Mouse (Mus musculus) left cerebral cortex, adult 2 months (tissue): ENCODE results near the gene Dscaml1. TPM values are rescaled to one million over a fixed set of nuclear protein-coding genes. Genes with fewer than 3 reads are reported as not detected.

Experiments
- DNase-seq, 2 experiments: peaks; one replicate each; pipeline ENCODE4 v3.0.0; 2021 to 2022; ENCODE audit warnings: low spot score in 2 of 2, mixed read lengths in 1 of 2; ENCODE audit errors: extremely low spot score in 1 of 2
- H3K27ac ChIP-seq: fragments of 200-600 bp; 2 replicates; pipeline ENCODE4 v1.8.1; 2022
- H3K4me3 ChIP-seq: fragments of 200-600 bp; 2 replicates; pipeline ENCODE4 v1.8.1; 2022
- CTCF ChIP-seq: fragments of 200-600 bp; IDR thresholded peaks from 2 replicates; pipeline ENCODE4 v1.8.1; 2022; ENCODE audit warnings: antibody characterized with exemption, mild to moderate bottlenecking, moderate library complexity
- intact Hi-C: fragments of 180-260 bp; cut with DNase I; formaldehyde crosslinking; loops from one replicate; pipeline ENCODE4 v1.15.1; 2025
- total RNA-seq, 2 experiments: library from RNA; stranded (reverse); gene quantifications; 2 replicates each; pipeline ENCODE4 v1.2.3; 2021

Gene Dscaml1
- total RNA-seq, 2 experiments from 2014 or later: 58.0 to 61.5 TPM

- no peak overlapping the region for H3K27ac ChIP-seq
- DNase-seq: no peak
- H3K4me3 ChIP-seq: no peak overlapping the region
- intact Hi-C loops: no loop called here
- no peak for TF ChIP-seq CTCF
Observed at GRCm38 (mm10) chr9:45465396-45466019, 39.1 kb downstream of the Dscaml1 start.

- DNase-seq: no peak
- H3K27ac ChIP-seq: no peak overlapping the region
- no peak overlapping the region for H3K4me3 ChIP-seq
- no peak for TF ChIP-seq CTCF
- intact Hi-C loops: no loop called here
Observed at GRCm38 (mm10) chr9:45468235-45468634, 41.8 kb downstream of the Dscaml1 start.

DNA sequence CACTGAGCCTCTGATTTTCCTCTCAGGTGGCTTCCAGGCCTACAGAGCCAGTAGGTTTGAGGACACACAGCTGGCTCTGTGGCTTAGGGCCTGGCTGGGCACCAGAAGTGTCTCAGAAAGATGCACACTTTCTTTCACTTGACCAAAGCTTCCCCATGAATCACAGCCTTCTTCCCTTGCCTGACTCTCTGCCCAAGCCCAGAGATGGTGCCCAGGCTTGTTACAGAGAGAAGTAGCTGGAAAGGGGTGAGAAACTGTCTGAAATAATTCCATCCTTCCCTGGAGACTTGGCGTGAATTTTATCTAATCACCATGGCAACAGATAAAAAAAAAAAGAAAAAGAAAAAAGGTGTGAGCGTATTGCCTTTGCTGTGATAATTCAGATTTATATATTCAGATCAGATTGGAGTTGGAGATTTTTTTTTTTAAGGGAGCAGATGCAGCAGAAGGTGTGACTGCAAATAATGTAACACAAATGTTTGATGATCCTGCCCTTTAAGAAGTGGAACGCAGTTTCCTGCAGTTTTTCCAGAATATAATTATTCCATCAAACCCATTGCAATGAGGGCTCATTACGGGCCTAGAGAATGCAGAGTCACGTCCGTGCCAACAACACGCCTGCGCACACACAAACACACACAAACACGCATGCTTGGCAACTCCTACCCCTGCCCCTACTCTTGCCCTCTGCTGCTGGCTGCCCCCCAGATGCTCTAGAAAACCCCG lies 44.5 kb downstream of the Dscaml1 start:
- H3K27ac ChIP-seq: peak overlapping the region; percentile 93
- no peak overlapping the region for H3K4me3 ChIP-seq
- TF ChIP-seq CTCF: no peak
- intact Hi-C loops: loop anchor here (2.0 to 5.0 kb wide), 2 partner anchors 40 to 66 kb away; no protein-coding TSS in a partner anchor
- DNase-seq: peak; percentile 40 to 42

DNA sequence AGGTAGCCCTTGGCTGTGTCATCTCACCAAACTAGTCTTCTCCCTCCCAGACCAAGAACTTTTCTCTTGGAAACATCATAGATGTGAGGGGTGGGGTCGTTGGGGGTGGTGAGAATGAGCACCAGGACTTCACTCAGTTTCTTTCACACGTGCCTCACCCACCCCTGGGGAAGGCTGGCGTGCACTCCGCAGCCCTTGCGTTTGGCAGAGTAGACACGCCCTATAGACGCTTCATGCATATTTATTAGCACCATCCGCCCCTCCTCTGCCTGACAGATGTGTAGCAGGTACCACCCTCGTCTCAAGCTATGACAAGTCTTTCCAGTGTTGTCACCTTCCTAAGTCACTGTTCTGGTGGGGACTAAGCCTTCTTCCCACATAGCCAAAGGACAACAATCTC lies 45.3 kb downstream of the Dscaml1 start:
- intact Hi-C loops: loop anchor here (2.0 to 5.0 kb wide), 2 partner anchors 41 to 66 kb away; no protein-coding TSS in a partner anchor
- H3K4me3 ChIP-seq: no peak overlapping the region
- peak in 1 of 2 experiments; percentile 20 for DNase-seq
- no peak overlapping the region for H3K27ac ChIP-seq
- TF ChIP-seq CTCF: no peak

GRCm38 (mm10) chr9:45474874-45475273 lies 48.4 kb downstream of the Dscaml1 start:
- Histone ChIP-seq H3K4me3 (no peak overlapping the region), H3K27ac (no peak overlapping the region)
- no peak for TF ChIP-seq CTCF
- no peak for DNase-seq
- intact Hi-C loops: loop anchor here (5.0 kb wide), 1 partner anchor 62 kb away; no protein-coding TSS in a partner anchor

- no peak for TF ChIP-seq CTCF
- intact Hi-C loops: no loop called here
- no peak for DNase-seq
Observed at GRCm38 (mm10) chr9:45480936-45481335, 54.5 kb downstream of the Dscaml1 start.

GRCm38 (mm10) chr9:45486665-45487074 lies 60.2 kb downstream of the Dscaml1 start:
- peak overlapping the region; percentile 57 for H3K27ac ChIP-seq
- H3K4me3 ChIP-seq: no peak overlapping the region
- no peak for DNase-seq
- TF ChIP-seq CTCF: no peak
- intact Hi-C loops: no loop called here

More at GRCm38 (mm10) chr9:45480936-45481335, 54.5 kb downstream of the Dscaml1 start:
- no peak overlapping the region for H3K4me3 ChIP-seq
- no peak overlapping the region for H3K27ac ChIP-seq

DNA sequence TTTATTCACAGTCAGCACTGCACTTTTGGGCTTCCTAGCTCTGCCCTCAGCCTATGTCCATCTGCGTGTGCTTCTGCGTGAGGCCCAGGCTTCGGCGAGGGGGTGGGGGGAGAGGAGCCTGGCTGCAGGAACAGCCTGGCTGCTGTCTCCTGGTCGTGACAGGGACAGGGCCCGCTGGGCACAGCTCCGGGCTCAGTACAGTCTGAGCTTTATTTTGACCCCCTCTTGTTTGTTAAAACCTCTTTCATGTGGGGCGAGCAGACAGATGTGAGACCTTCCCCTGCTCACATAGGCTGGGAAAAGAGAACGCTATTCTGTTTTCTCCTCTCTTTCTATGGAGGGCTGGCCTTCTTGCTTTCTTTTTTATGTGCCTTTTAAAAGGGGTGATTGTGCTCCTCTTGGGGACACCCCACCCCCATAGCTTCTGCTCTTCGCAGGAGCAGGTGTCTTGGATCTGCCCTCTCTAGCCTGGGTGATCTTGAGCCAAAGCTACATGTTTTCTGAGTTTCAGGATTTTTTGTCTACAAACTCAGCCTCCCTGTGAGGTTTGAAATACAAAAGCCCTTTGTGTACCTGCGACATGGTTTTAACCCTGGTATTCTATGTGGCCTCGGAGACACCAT lies 60.9 kb downstream of the Dscaml1 start:
- intact Hi-C loops: no loop called here
- no peak for TF ChIP-seq CTCF
- no peak for DNase-seq
- Histone ChIP-seq H3K4me3 (no peak overlapping the region), H3K27ac (peak overlapping the region; percentile 61)

DNA sequence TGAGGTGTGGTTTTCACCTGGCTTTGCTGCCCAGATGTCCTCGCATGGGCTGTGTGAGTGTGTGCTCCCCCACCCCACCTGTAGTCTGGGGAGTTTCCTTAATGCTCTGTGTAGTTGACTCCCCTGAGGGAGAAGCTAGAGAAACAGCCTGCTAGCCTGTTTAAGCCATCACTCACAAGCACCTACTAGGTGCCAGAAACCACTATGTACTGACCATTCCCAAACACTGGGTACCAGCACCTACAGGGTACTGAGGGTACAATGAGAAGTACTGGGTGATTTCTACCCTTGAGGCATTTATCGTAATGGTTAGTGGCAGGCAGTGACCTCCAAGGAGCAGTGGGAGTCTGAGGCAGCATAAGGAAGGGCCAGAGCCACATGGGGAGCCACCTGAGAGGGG lies 64.5 kb downstream of the Dscaml1 start:
- TF ChIP-seq CTCF: no peak
- Histone ChIP-seq H3K27ac (no peak overlapping the region), H3K4me3 (no peak overlapping the region)
- intact Hi-C loops: no loop called here
- DNase-seq: no peak

DNA sequence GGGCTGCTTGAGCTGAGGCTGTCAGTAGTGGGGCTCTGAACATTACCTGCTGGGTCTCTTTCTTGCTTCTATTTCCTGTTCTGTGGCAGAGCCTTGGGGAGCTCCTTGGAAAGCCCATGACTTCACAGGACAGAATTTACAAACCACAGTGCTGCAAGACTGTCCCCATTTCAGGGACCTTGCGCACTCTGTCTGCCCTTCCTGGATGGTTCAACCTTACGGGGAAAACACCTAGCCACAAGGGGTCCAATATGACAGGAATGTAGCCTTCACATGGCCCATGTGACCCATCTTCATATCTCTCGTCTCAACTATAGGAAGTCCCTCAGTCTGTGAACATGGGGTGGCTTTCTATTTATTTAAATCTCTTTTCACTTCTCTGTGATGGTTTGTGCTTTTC lies 68.5 kb downstream of the Dscaml1 start:
- H3K4me3 ChIP-seq: no peak overlapping the region
- DNase-seq: no peak
- TF ChIP-seq CTCF: no peak
- H3K27ac ChIP-seq: no peak overlapping the region
- intact Hi-C loops: no loop called here

DNA sequence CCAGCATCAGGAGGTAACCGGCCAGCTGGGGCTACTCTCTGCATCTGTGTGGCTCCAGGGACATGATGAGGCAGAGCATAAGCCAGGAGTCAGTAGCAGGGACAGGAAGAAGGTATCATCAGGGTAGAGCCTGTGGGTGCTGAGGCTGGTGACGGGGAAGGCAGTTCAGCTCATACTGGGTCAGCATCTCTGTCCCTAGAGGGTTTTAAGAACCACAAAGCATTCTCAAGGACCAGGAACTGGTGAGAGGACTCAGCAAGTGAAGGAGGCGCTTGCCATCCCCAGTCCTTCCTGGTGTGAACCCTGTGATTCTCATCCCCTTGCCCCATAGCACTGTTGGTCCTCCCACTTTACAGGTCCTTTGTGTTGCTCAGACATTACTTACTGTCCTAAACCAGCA lies 69.9 kb downstream of the Dscaml1 start:
- DNase-seq: no peak
- intact Hi-C loops: no loop called here
- Histone ChIP-seq H3K4me3 (no peak overlapping the region), H3K27ac (no peak overlapping the region)
- no peak for TF ChIP-seq CTCF

GRCm38 (mm10) chr9:45496944-45497343 lies 70.5 kb downstream of the Dscaml1 start:
- Histone ChIP-seq H3K27ac (no peak overlapping the region), H3K4me3 (no peak overlapping the region)
- no peak for DNase-seq
- TF ChIP-seq CTCF: no peak
- intact Hi-C loops: no loop called here
